8 mouse cellular contexts compared by ENCODE assay signal in the genomic region with DNA sequence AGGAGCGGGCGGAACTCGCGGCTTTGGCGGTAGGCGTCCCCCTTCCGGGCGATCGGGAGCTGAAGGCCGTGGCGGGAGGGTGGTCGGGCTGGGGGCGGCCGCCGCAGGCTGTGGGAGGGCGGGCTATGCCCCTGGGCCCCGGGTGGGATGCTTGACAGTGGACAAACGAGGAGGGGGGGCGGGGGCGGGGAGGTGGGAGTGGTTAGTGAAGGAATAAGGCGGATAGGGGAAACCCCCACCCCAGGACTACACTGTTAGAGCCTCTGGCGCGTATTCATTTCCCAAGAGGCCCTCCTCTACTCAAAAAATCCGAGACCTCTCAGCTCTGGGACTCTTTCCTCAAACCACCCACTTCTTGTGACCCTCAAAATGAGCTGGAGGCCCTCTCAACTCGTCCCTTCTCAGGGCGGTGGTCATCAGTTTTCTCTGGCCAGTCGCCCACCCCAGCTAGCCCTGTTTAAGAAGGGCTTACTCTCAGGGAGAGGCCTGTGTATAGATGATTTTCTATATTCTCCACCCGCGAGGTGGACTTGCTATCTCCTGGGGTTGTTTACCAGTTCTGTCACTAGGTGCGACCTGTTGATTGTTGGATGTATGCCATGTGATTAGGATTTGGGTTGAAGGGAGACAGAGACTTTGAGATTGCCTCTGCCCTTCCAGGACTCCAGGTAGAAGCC. TPM values are rescaled to one million over a fixed set of nuclear protein-coding genes. Genes with fewer than 3 reads are reported as not detected.
DNase-seq lines count a peak whose midpoint lies in the region; ATAC-seq and TF ChIP-seq lines count a peak whose summit lies in the region.

No protein-coding gene starts in this region.

- H3K4me2 ChIP-seq in intestine, embryonic 14.5 days (ENCODE audit: low read length), result peak overlapping the region; percentile 76
- H3K4me2 ChIP-seq in midbrain, embryonic 14.5 days (ENCODE audit: low read length), result peak overlapping the region; percentile 80

- peak overlapping the region; percentile 80 for H3K9ac ChIP-seq in intestine, embryonic 14.5 days (ENCODE audit: low read length)
- H3K9ac ChIP-seq in midbrain, embryonic 14.5 days (replicated peaks; ENCODE audit: low read length), result peak overlapping the region; percentile 75

- H3K27me3 ChIP-seq in forebrain, embryonic 10.5 days (ENCODE audit: poor library complexity, severe bottlenecking), result 0 out of 2 replicates have a peak, but pooled peaks cover 8% of the 10 kb centered on the region
- no peaks in the 10 kb centered on the region for H3K27me3 ChIP-seq in intestine, embryonic 14.5 days (replicated peaks; ENCODE audit: control insufficient read depth, insufficient read depth, low read length)
- no peaks in the 10 kb centered on the region for H3K27me3 ChIP-seq in midbrain, embryonic 14.5 days (ENCODE audit: control insufficient read depth, insufficient read depth, low read length)

- intact Hi-C loops in left cerebral cortex, postnatal 14 days (cut with DNase I), result no loop called here

- no peaks in the 10 kb centered on the region for H3K9me3 ChIP-seq in forebrain, embryonic 10.5 days
- no peaks in the 10 kb centered on the region for H3K9me3 ChIP-seq in intestine, embryonic 14.5 days (ENCODE audit: control insufficient read depth, low read length)
- no peaks in the 10 kb centered on the region for H3K9me3 ChIP-seq in midbrain, embryonic 14.5 days (ENCODE audit: control insufficient read depth, low read length)

- peaks cover 43% of the 10 kb centered on the region for H3K36me3 ChIP-seq in forebrain, embryonic 10.5 days (replicated peaks)
- H3K36me3 ChIP-seq in intestine, embryonic 14.5 days (ENCODE audit: control insufficient read depth, insufficient read depth, low read length), result peaks cover 37% of the 10 kb centered on the region
- H3K36me3 ChIP-seq in midbrain, embryonic 14.5 days (ENCODE audit: control insufficient read depth, insufficient read depth, low read length), result peaks cover 34% of the 10 kb centered on the region

- H3K4me1 ChIP-seq in forebrain, embryonic 10.5 days, result peaks cover 44% of the 10 kb centered on the region
- peaks cover 23% of the 10 kb centered on the region for H3K4me1 ChIP-seq in intestine, embryonic 14.5 days (replicated peaks; ENCODE audit: control insufficient read depth, insufficient read depth, low read length)
- peaks cover 12% of the 10 kb centered on the region for H3K4me1 ChIP-seq in midbrain, embryonic 14.5 days (ENCODE audit: control insufficient read depth, insufficient read depth, low read length)

- H3K4me3 ChIP-seq in layer of hippocampus, adult 2 months, result peak overlapping the region; percentile 77
- peak overlapping the region; percentile 80 for H3K4me3 ChIP-seq in forebrain, embryonic 10.5 days
- peak overlapping the region; percentile 63 for H3K4me3 ChIP-seq in intestine, embryonic 14.5 days (ENCODE audit: low read depth, low read length)
- peak overlapping the region; percentile 85 for H3K4me3 ChIP-seq in midbrain, embryonic 14.5 days (replicated peaks; ENCODE audit: low read depth, low read length)

- H3K27ac ChIP-seq in layer of hippocampus, adult 2 months, result peak overlapping the region; percentile 92
- peak overlapping the region; percentile 94 for H3K27ac ChIP-seq in forebrain, embryonic 10.5 days
- peak overlapping the region; percentile 93 for H3K27ac ChIP-seq in intestine, embryonic 14.5 days (ENCODE audit: low read depth)
- H3K27ac ChIP-seq in midbrain, embryonic 14.5 days (replicated peaks; ENCODE audit: low read depth, low read length), result peak overlapping the region; percentile 71

- no peak for TF ChIP-seq CTCF in layer of hippocampus, adult 2 months (conservative IDR thresholded peaks at IDR 0.05)

- peak; percentile 66 for ATAC-seq in intestine, embryonic 14.5 days (replicated peaks; ENCODE audit: low FRiP score, low TSS enrichment, low read depth)
- peak; percentile 16 for ATAC-seq in midbrain, embryonic 14.5 days (ENCODE audit: low FRiP score, low TSS enrichment)

- under 1% methylated on average over 28 of the region's 30 CpGs for WGBS in forebrain, embryonic 10.5 days
- under 1% methylated on average over 16 of the region's 30 CpGs for WGBS in intestine, embryonic 14.5 days
- WGBS in midbrain, embryonic 14.5 days, result under 1% methylated on average over 26 of the region's 30 CpGs

- DNase-seq in layer of hippocampus, adult 2 months (ENCODE audit: low spot score in 2 of 2), result no peak
- no peak for DNase-seq in layer of hippocampus, adult 9-11 months
- peak; percentile 35 for DNase-seq in Muller cell, postnatal 12 days (ENCODE audit: inconsistent ontology term)
- DNase-seq in forebrain, embryonic 10.5 days (ENCODE audit: extremely low spot score, low spot score), result no peak
- peak; percentile 67 for DNase-seq in intestine, embryonic 14.5 days (ENCODE audit: low spot score)
- peak; percentile 45 for DNase-seq in midbrain, embryonic 14.5 days
- DNase-seq in layer of hippocampus, adult 9-10 months (ENCODE audit: low spot score), result no peak
- no peak for DNase-seq in left cerebral cortex, postnatal 14 days (ENCODE audit: low spot score in 2 of 2)

RNA-seq across cellular contexts. Expression of a gene that starts 0.5 kb away (rescaled TPM):
- 10 to 100 TPM; 13.2 to 14.7 TPM for total RNA-seq in layer of hippocampus, adult 2 months (2021)
- polyA plus RNA-seq in forebrain, embryonic 10.5 days (2016; fragmentation: Nextera tagmentation; extraction: Ambion mirVana), result 22.7 and 25.3 TPM in 2 replicates
- 10.4 and 11.2 TPM in 2 replicates for polyA plus RNA-seq in intestine, embryonic 14.5 days (2014; fragmentation: Nextera tagmentation; extraction: Ambion mirVana)
- 6.5 and 7.1 TPM in 2 replicates for polyA plus RNA-seq in midbrain, embryonic 14.5 days (2014; fragmentation: Nextera tagmentation; extraction: Ambion mirVana)
- total RNA-seq in left cerebral cortex, postnatal 14 days (2021), result 10 to 100 TPM; 10.4 to 10.8 TPM

RNA-seq across cellular contexts. Expression of a gene that starts 1.1 kb away (rescaled TPM):
- under 1 TPM; 0.32 to 0.54 TPM for total RNA-seq in layer of hippocampus, adult 2 months (2021)
- polyA plus RNA-seq in forebrain, embryonic 10.5 days (2016; fragmentation: Nextera tagmentation; extraction: Ambion mirVana), result 0.10 and 0.12 TPM in 2 replicates
- polyA plus RNA-seq in intestine, embryonic 14.5 days (2014; fragmentation: Nextera tagmentation; extraction: Ambion mirVana), result 0.18 and 0.23 TPM in 2 replicates
- 0.19 and 0.20 TPM in 2 replicates for polyA plus RNA-seq in midbrain, embryonic 14.5 days (2014; fragmentation: Nextera tagmentation; extraction: Ambion mirVana)
- total RNA-seq in left cerebral cortex, postnatal 14 days (2021), result 1 to 10 TPM in 1 of 2 experiments, under 1 TPM in 1; 0.23 to 1.1 TPM

RNA-seq across cellular contexts. Expression of a gene that starts 14.8 kb away (rescaled TPM):
- total RNA-seq in layer of hippocampus, adult 2 months (2021), result 10 to 100 TPM; 63.5 to 78.7 TPM
- polyA plus RNA-seq in forebrain, embryonic 10.5 days (2016; fragmentation: Nextera tagmentation; extraction: Ambion mirVana), result 41.9 and 48.9 TPM in 2 replicates
- polyA plus RNA-seq in intestine, embryonic 14.5 days (2014; fragmentation: Nextera tagmentation; extraction: Ambion mirVana), result 66.2 and 70.4 TPM in 2 replicates
- polyA plus RNA-seq in midbrain, embryonic 14.5 days (2014; fragmentation: Nextera tagmentation; extraction: Ambion mirVana), result 125 and 142 TPM in 2 replicates
- total RNA-seq in left cerebral cortex, postnatal 14 days (2021), result 10 to 100 TPM; 85.8 to 94.6 TPM

RNA-seq across cellular contexts. Expression of a gene that starts 31.4 kb away (rescaled TPM):
- 1 to 10 TPM; 7.9 to 8.9 TPM for total RNA-seq in layer of hippocampus, adult 2 months (2021)
- polyA plus RNA-seq in forebrain, embryonic 10.5 days (2016; fragmentation: Nextera tagmentation; extraction: Ambion mirVana), result 24.5 and 25.8 TPM in 2 replicates
- polyA plus RNA-seq in intestine, embryonic 14.5 days (2014; fragmentation: Nextera tagmentation; extraction: Ambion mirVana), result 15.9 and 18.6 TPM in 2 replicates
- polyA plus RNA-seq in midbrain, embryonic 14.5 days (2014; fragmentation: Nextera tagmentation; extraction: Ambion mirVana), result 6.5 and 11.2 TPM in 2 replicates
- 1 to 10 TPM; 8.8 to 9.7 TPM for total RNA-seq in left cerebral cortex, postnatal 14 days (2021)

RNA-seq across cellular contexts. Expression of a gene that starts 59.2 kb away (rescaled TPM):
- under 1 TPM in 1 of 2 experiments, not detected in 1; 0.69 TPM for total RNA-seq in layer of hippocampus, adult 2 months (2021)
- polyA plus RNA-seq in forebrain, embryonic 10.5 days (2016; fragmentation: Nextera tagmentation; extraction: Ambion mirVana), result not detected in 2 replicates
- polyA plus RNA-seq in intestine, embryonic 14.5 days (2014; fragmentation: Nextera tagmentation; extraction: Ambion mirVana), result 0.95 and 1.1 TPM in 2 replicates
- polyA plus RNA-seq in midbrain, embryonic 14.5 days (2014; fragmentation: Nextera tagmentation; extraction: Ambion mirVana), result 0.26 TPM in 1 of 2 replicates, not detected in the other
- not detected for total RNA-seq in left cerebral cortex, postnatal 14 days (2021)

Comparison
In these comparisons a context has a peak if more than half of its experiments do, and no peak if none do; other contexts are left out.
1. DNase-seq: peak in Muller cell, postnatal 12 days (single experiment), intestine, embryonic 14.5 days (single experiment) and midbrain, embryonic 14.5 days (single experiment); none in layer of hippocampus, adult 2 months (0 of 2), layer of hippocampus, adult 9-11 months (single experiment), forebrain, embryonic 10.5 days (single experiment), layer of hippocampus, adult 9-10 months (single experiment) and left cerebral cortex, postnatal 14 days (0 of 2).
2. Peak in every context shown above with its lines, with median percentiles within 50 percentile points of each other: H3K27ac ChIP-seq and H3K4me3 ChIP-seq.